Mouse (Mus musculus): ENCODE data around the gene Map1lc3b.

DNA sequence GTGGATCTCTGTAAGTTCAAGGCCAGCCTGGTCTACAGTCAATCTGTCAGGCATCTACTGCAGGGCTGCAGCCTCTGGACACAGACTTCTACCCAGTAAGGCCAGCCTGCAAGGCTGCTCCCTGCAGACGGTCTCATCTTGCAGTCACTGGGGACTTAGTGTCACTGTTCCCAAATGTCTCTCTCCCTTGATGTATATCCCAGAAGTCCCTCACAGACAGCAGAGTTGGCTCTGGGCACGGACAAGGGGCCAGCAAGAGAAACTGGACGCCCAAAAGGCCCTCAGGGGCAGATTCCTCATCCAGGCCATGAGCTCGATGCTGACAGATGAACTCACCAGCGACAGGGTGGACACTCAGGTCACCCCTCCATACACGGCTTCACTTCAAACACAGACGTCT lies 18.0 kb upstream of the Map1lc3b start:
- TF ChIP-seq CTCF (IDR thresholded peaks at IDR 0.05; ENCODE audit: extremely low read depth, insufficient read length, insufficient replicate concordance, low read depth, low read length) (no peak), POLR2A (IDR thresholded peaks at IDR 0.05; ENCODE audit: low read depth, low read length) (no peak)
